Mouse (Mus musculus) spleen, adult 2 months (tissue): ENCODE results near the gene Sgo1. TPM values are rescaled to one million over a fixed set of nuclear protein-coding genes. Genes with fewer than 3 reads are reported as not detected.

ENCODE experiments used
- DNase-seq, 2 experiments: peaks; one replicate each; pipeline versions ENCODE4 v3.0.0 to v3.0.0-alpha.2; 2012 to 2021; ENCODE audit warnings: low spot score in 2 of 2, low read depth in 1 of 2
- H3K27ac ChIP-seq: fragments of 200-500 bp; 2 replicates; pipeline ENCODE4 v1.5.1; 2012; ENCODE audit warnings: low read length, inconsistent platforms; ENCODE audit not compliant: insufficient read depth
- H3K27me3 ChIP-seq: fragments of 200-500 bp; 2 replicates; pipeline ENCODE4 v1.6.1; 2012; ENCODE audit warnings: mild to moderate bottlenecking, moderate library complexity, low read length, inconsistent platforms; ENCODE audit not compliant: control insufficient read depth, insufficient read depth
- H3K36me3 ChIP-seq: fragments of 200-500 bp; 2 replicates; pipeline ENCODE4 v1.6.1; 2012; ENCODE audit warnings: mild to moderate bottlenecking, low read length, inconsistent platforms; ENCODE audit not compliant: control insufficient read depth, insufficient read depth
- H3K4me1 ChIP-seq: fragments of 200-500 bp; 2 replicates; pipeline ENCODE4 v1.6.1; 2011; ENCODE audit warnings: inconsistent platforms; ENCODE audit not compliant: control insufficient read depth, insufficient read depth, insufficient read length
- H3K4me3 ChIP-seq: fragments of 200-500 bp; 2 replicates; pipeline ENCODE4 v1.5.1; 2011; ENCODE audit warnings: mild to moderate bottlenecking, inconsistent platforms; ENCODE audit not compliant: insufficient read depth, insufficient read length; ENCODE audit errors: extremely low read depth
- CTCF ChIP-seq: fragments of 200-500 bp; IDR thresholded peaks from 2 replicates; pipeline ENCODE4 v1.5.1; 2011; ENCODE audit warnings: mild to moderate bottlenecking, inconsistent platforms; ENCODE audit not compliant: insufficient read depth, insufficient read length, insufficient replicate concordance; ENCODE audit errors: extremely low read depth
- POLR2A ChIP-seq: fragments of 200-500 bp; IDR thresholded peaks from 2 replicates; pipeline ENCODE4 v1.6.1; 2011; ENCODE audit warnings: low read depth, low read length, inconsistent platforms
- WGBS: fragments of 180-500 bp; shearing (Covaris S2); methylation state at CpG from one replicate; pipeline ENCODE4 v1.1.7; 2018; 5-methylcytosine and 5-hydroxymethylcytosine counted together
- polyA plus RNA-seq: library from polyadenylated mRNA; depleted of rRNA; stranded (reverse); fragments of >200 nt; gene quantifications from 2 replicates; pipeline ENCODE4 v1.2.3, GENCODE M21; 2012

The Sgo1 gene
- polyA plus RNA-seq, 1 experiment = 0.50 TPM

- no peaks in the 10 kb centered on the region for H3K4me1 ChIP-seq
- TF ChIP-seq POLR2A (no peak), CTCF (no peak)
- H3K4me3 ChIP-seq = peak overlapping the region; percentile 71
- 13% methylated on average over 7 of the region's 7 CpGs for WGBS
- no peak for DNase-seq
- no peaks in the 10 kb centered on the region for H3K27me3 ChIP-seq
- H3K36me3 ChIP-seq = no peaks in the 10 kb centered on the region
- peak overlapping the region; percentile 96 for H3K27ac ChIP-seq
These were observed 813 bp upstream of the Sgo1 start for GRCm38 (mm10) chr17:53689946-53690345.

DNA sequence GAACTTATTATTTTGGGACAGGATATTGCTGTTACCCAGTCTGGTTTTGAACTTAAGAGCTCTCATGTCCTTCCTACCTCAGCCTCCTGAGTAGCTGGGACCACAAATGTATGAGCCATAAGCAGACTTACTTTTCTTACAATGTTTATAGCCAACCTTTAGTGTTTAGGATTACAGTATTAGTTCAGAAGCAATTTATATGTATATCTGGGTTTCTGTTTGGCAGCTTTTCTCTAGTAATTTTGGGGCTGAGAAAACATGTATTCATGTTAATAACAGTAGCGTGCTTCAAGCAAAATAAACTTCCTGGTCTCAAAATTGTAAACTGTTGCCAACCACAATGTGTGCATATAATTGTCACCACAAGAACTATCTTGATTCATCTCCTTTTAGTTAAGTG is 812 bp downstream of the Sgo1 start:
- TF ChIP-seq POLR2A (no peak), CTCF (no peak)
- DNase-seq = no peak
- Histone ChIP-seq H3K4me1 (no peaks in the 10 kb centered on the region), H3K27ac (no peak overlapping the region), H3K4me3 (peak overlapping the region; percentile 22; the same call in 1 of the 2 replicates), H3K27me3 (no peaks in the 10 kb centered on the region), H3K36me3 (no peaks in the 10 kb centered on the region)
- WGBS = 2% methylated on average over 1 of the region's 1 CpGs

GRCm38 (mm10) chr17:53678716-53679115 is 10.4 kb downstream of the Sgo1 start:
- peaks cover 1% of the 10 kb centered on the region for H3K36me3 ChIP-seq
- no peaks in the 10 kb centered on the region for H3K4me1 ChIP-seq
- H3K27me3 ChIP-seq = no peaks in the 10 kb centered on the region
- TF ChIP-seq CTCF (no peak), POLR2A (no peak)
- no peak overlapping the region for H3K27ac ChIP-seq
- H3K4me3 ChIP-seq = no peak overlapping the region
- WGBS = 83% methylated on average over 8 of the region's 8 CpGs
- DNase-seq = no peak

- H3K4me3 ChIP-seq = no peak overlapping the region
- DNase-seq = no peak
- TF ChIP-seq POLR2A (no peak), CTCF (no peak)
- H3K27me3 ChIP-seq = no peaks in the 10 kb centered on the region
- no peaks in the 10 kb centered on the region for H3K4me1 ChIP-seq
- peaks cover 18% of the 10 kb centered on the region for H3K36me3 ChIP-seq
- H3K27ac ChIP-seq = no peak overlapping the region
- 89% methylated on average over 8 of the region's 8 CpGs for WGBS
These were observed 18.7 kb downstream of the Sgo1 start for GRCm38 (mm10) chr17:53670453-53670852.

GRCm38 (mm10) chr17:53664703-53665382 is 24.3 kb downstream of the Sgo1 start:
- 91% methylated on average over 2 of the region's 2 CpGs for WGBS
- Histone ChIP-seq H3K36me3 (peaks cover 33% of the 10 kb centered on the region), H3K27ac (no peak overlapping the region), H3K4me3 (no peak overlapping the region), H3K27me3 (no peaks in the 10 kb centered on the region), H3K4me1 (no peaks in the 10 kb centered on the region)
- DNase-seq = no peak
- TF ChIP-seq CTCF = no peak
- TF ChIP-seq POLR2A = no peak

DNA sequence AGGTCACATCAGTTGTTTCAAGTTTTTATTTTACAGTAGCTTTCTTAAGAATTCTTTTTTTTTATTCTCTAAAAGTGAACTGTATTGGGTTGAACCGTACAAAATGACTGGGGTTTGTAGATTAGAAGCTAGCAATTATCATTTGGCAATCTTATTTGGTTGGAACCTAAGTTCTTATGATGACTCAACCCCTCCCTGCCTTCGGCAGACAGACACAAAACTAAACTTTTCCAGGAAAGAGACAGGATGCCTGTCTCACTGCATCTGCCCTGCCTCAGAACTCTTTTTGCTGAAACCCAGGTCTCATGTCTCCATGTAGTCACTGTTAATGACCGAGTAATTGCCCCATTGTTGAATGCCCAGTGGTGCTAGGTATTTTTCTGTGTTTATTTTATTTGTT is 24.9 kb downstream of the Sgo1 start:
- H3K4me1 ChIP-seq = no peaks in the 10 kb centered on the region
- H3K4me3 ChIP-seq = no peak overlapping the region
- peaks cover 35% of the 10 kb centered on the region for H3K36me3 ChIP-seq
- no peak for TF ChIP-seq CTCF
- no peak for TF ChIP-seq POLR2A
- H3K27me3 ChIP-seq = no peaks in the 10 kb centered on the region
- 82% methylated on average over 3 of the region's 3 CpGs for WGBS
- DNase-seq = no peak
- no peak overlapping the region for H3K27ac ChIP-seq

DNA sequence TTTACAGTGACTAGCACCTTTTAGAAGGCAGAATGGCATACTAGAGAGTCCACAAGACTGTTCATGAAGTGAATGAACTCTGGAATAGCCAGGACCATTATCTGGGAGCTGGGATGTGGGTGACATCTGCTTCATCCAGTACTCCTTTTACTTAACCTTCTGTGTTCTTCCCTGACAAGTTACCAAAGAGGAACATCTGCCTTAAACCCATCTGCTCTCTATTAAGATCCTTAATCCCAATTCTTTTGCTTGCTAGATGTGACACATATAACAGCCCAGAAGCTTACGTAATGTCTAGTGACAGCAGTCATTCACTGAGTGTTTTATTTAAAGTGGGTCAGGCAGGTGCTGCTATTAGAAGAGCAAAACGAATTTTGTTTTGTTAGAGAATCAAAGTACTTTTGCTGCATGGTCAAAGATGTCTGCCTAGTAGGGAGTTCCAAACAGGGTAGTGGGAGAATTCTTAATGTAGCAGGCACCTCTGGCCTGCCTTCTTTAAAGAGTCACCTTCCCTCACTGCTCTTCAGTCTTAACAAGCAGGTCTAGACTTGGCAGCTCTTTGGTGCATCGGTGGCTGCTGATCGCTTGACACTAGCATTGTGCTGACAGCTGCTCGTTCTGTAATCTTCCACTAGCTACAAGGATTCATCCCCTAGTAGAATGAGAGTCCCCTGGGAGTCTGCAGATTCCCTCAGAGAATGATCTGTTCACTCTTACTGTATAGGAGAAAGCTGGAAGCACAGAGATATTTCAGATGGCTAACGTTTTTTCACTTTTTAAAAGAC is 27.9 kb downstream of the Sgo1 start:
- H3K27me3 ChIP-seq = no peaks in the 10 kb centered on the region
- H3K4me1 ChIP-seq = no peaks in the 10 kb centered on the region
- DNase-seq = no peak
- no peak overlapping the region for H3K4me3 ChIP-seq
- 87% methylated on average over 6 of the region's 6 CpGs for WGBS
- peaks cover 34% of the 10 kb centered on the region for H3K36me3 ChIP-seq
- TF ChIP-seq POLR2A = no peak
- no peak for TF ChIP-seq CTCF
- no peak overlapping the region for H3K27ac ChIP-seq
